Mouse (Mus musculus) layer of hippocampus, adult 9-11 months (tissue): ENCODE results near the gene Rnf128.
A peak's percentile ranks its signal among the peaks of the same experiment; 100 is the strongest.

Experiments
- DNase-seq: peaks from one replicate; pipeline ENCODE4 v3.0.0; 2022

Rnf128 gene

DNA sequence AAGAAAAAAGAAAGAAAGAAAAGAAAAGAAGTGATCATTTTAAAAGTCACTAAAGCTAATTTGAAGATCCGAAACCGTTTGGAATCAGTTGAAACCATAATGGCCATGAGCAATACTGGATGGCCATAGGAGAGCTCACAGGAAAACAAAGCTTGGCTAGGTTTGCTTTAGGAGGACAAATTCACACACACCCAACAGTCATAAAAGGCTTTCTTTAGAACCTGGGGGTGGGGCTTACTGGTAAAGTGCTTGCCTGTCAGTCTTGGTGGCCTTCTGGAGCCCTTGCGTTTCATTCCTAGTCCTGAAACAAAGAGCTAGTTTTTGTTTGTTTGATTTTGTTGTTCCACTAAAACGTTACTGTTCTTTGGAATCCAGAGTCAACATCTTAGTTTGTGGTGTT is 71.6 kb downstream of the Rnf128 start:
- no peak for DNase-seq

DNA sequence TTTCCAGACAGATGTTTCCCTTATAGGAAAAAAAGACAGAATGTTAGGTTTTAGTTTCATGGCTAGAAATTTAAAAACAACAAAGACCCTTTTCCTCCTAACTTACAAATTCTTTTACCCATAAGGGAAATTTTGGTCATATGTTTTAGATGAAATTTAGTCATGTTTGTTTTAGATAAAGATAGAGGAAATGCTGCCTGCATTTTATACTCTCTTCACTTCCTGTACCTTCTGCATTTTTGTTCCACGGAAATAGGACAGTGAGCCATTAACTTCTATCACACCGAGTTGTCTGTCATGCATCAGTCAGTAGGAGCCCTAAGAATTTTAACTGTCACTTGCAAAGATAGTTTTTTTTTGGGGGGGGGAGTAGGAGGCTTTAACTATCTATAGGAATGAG is 76.6 kb downstream of the Rnf128 start:
- DNase-seq: no peak

DNA sequence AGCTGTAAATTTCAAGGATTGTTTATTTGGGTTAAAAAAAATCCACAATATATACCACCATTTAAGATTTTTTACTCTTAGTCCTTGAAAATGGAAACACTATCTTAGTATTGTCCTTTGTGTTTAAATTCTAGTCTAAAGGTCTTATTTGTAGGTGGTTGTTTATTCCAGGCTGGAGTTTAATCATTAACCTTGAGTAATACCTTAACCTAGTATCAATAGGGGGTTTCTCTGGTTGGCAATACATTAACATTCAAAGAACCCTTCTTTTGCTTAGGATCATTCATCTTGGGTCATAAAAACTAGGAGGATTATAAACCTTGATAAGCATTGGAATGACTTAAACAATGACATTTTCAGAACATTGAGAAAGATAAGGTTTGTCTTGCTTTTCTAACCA is 77.3 kb downstream of the Rnf128 start:
- no peak for DNase-seq

DNA sequence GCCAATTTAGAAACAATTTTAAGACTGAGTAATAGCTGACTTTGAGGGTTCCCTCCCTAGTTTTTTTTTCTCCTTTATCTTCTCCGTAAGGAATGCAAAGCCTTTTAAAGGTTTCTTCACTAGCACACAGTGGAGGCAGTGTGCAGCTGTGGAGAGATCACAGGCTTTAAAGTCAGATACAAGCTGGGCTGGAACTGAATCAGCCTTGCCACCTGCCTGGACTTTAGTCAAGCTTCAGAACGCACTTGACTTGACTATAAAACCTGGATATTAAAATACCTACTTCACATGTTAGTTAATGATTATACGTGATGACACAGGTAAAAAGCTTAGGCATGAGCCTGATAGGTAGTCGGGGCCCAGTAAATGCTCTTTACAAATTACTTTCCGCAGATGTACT is 89.1 kb downstream of the Rnf128 start:
- DNase-seq: no peak

DNA sequence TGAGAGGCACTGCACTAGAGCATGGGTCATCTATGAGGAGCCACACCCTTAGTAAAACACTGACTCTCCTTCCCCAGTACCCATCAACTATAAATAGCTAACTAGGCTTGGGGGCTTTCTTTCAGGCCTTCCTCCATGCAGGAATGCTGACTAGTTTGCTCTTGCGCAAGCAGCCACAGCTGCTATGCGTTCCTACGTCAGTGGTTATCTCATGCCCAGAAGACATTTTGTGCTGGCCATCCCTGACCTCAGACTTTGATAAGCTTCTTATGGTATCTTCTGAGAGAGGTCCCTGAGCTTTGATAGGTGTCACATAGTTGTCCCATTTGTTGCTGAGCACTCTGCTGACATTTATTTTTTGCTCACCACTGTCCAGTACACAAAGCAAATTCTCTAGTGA is 90.2 kb downstream of the Rnf128 start:
- no peak for DNase-seq

DNA sequence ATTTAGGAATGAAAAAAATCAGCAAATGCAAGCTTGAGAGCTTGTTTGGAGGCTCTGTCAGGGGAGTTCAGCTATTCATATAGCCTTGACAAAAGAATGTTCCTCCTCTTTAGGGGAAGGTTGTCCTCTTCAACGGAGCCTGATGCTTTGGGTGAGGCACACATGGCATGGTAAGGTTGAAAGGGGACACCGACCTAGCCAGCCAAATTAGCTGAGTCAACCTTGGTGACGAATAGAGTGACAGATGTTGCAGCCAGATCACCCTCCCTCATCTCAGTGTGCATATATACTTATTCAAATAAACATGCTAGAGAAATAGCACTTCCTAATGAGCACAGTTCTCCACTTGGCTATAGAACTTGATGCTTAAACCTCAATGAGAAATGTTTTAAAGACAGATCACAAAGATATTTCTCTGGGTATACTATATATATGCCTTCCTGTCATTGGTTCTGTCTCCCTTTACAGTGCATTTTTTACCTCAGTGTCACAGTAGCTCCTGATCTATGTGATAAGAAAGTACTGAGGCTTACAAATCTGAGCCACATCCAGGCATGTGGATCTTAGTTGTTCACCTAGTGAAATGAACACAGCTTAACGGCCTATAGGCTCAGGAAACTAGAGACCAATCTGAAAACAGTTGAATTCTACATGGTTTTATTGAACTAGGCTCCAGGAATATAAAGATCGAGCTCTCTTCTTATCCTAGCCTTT is 91.4 kb downstream of the Rnf128 start:
- DNase-seq: no peak

DNA sequence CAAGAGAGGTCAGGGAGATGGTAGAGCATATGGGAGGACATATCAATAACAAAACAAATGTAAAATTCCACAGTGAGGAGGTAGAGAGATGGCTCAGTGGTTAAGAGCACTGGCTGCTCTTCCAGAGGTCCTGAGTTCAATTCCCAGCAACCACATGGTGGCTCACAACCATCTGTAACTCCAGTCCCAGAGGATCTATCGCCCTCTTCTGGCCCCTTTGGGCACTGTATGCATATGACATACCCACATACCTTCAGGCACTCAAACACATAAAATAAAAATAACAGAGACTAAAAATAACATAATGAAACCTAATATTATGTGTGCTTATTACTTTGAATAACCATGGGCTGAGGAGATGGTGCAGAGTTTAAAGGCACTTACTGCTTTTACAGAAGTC is 99.0 kb downstream of the Rnf128 start:
- no peak for DNase-seq

DNA sequence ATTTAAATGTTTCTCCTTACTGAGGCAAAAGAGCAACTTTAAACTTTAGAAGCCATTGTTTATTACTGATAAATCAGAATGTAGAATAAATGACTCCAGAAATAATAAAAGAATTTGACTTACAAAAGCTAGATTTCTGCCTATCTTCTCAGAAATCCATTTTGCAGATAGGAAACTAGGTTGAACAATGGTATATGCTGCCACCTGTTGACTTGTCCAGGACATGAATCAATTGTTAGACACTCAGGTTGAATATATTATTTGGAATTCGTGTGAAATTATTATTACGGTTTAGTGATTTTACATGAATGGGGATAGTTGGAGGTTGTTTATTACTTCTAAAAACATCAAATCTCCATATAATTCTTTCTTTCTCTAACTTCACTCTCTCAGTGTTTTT is 102.7 kb downstream of the Rnf128 start:
- DNase-seq: no peak

DNA sequence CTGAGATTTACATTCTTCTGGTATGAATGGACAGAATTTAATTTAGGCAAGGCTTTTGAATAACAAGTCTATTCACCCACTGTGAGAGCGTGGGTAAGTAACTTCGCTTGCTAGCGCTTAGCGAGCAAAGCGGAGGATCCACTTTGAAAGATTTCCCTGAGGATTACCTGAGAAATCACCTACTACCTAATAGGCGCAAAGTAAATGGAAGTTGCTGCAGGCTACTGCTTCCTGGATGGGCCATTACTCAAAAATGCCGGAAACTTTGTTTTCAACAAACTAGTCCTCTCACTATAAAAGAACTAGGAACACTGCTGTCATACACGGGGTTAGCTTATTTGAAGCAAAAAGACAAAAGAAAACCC is 121.3 kb downstream of the Rnf128 start:
- DNase-seq: no peak

DNA sequence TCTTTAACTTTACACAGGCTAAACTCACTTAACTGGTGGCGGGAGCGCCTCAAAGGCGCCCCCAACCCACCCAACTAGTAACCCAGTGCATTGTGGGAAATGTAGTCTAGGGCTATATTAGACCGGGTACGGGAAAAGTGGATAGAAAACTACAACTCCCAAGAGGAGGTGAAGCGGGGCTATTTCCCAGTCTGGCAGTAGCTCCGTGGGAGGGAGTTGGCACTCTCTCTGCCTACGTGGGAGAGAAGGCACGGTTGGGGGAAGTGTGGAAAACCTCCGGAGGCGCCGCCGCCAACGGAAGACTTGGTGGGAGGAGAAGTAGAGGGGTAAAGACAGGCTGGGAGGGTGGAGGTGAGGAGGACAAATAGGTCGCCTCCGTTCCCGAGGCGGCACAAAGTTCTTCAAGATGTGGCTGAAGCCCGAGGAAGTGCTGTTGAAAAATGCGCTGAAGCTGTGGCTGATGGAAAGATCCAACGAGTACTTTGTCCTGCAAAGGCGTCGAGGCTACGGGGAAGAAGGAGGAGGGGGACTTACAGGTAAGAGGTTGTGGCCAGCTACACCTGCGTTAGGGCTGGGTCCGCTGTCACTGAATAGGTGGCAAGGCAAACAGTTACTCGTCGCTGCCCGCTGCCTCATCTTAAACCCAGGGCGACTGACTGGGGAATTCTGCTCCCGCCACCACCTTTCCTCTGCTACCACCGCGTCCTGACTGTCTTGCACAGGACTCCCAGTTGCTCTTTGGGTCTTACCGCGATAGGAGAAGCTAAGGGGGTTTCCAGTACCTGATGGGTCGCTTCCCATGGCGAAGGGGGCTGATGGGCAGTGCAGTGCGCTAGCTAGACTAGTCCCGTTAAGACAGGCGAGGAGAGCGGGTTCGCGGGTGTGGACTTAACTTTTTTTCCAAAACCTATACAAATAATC is 121.9 kb downstream of the Rnf128 start, which contains the start of gene Tbc1d8b:
Gene Tbc1d8b (plus strand): TSS at position 222 of the 921 bp plus-strand sequence.
- peak; percentile 91 for DNase-seq

DNA sequence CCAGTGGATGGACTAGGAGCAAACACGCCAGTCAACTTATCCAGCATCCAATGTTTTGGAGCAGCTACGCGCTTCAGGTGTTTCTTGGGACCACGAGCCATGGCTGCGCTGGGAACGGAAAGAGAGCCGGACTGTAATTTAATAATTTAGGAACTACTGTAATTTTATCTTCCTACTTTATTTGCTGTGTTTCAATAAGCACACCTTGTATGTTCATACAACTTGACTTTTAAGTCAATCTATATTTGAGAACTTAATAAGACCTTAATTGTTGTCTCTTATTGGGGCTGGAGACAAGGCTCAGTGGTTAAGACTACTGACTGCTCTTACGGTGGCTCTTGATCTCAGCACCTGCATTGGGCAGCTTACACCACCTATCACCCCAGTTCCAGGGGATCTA is 151.3 kb downstream of the Rnf128 start, which contains the start of gene Gm15013:
Gene Gm15013 (minus strand): TSS at position 101 of the 400 bp plus-strand sequence.
- no peak for DNase-seq

DNA sequence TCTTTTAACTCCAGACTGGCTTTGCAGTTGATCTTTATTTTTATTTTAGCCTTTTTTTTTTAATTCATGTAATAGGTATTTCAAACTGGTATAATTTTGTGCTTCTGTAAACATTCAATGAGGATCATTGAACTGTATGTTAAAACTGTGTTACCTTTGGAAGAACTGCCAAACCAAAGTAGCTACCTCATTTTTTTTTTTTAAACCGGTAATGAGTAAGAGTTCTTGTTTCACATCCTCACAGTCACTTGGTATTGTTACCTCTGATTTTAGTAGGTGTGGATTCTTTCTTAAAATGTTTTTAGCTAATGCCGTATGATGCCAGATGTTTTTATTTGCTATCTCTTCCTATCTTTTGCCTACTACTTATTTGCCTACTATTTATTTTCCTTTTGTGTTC is 159.2 kb downstream of the Rnf128 start:
- no peak for DNase-seq
